Mouse (Mus musculus) embryonic stem cell, embryonic (primary cell): ENCODE results near the gene Tor2a.

ENCODE experiments used
- CTCF ChIA-PET, 4 experiments: fragments of 300-600 bp in 2 of 4; fragments of 350-600 bp in 2 of 4; sonication (Branson Sonifier 250); formaldehyde crosslinking; loops; one replicate each; lab custom pipeline; 2022; ENCODE audit warnings: inconsistent platforms in 2 of 4; lab: Charles Lee
- POLR2A ChIA-PET, 4 experiments: fragments of 300-600 bp in 2 of 4; fragments of 350-600 bp in 2 of 4; sonication (Branson Sonifier 250); formaldehyde crosslinking; loops; one replicate each; lab custom pipeline; 2022; ENCODE audit warnings: antibody characterized with exemption in 4 of 4, inconsistent platforms in 1 of 4; lab: Charles Lee

Gene Tor2a

GRCm38 (mm10) chr2:32795748-32796418, 38.8 kb downstream of the Tor2a start:
- POLR2A ChIA-PET = interaction anchor here in 1 of 4 experiments (0.8 to 1.6 kb wide), 3 partner anchors 11 to 168 kb away, joined by 3 read pairs; no protein-coding TSS in a partner anchor
- CTCF ChIA-PET = interaction anchor here in 2 of 4 experiments (0.7 to 1.4 kb wide), 3 partner anchors 17 to 391 kb away, joined by 3 to 4 read pairs (median 3); partner anchors contain the start of gene Tor2a (in 1 of the 2)

DNA sequence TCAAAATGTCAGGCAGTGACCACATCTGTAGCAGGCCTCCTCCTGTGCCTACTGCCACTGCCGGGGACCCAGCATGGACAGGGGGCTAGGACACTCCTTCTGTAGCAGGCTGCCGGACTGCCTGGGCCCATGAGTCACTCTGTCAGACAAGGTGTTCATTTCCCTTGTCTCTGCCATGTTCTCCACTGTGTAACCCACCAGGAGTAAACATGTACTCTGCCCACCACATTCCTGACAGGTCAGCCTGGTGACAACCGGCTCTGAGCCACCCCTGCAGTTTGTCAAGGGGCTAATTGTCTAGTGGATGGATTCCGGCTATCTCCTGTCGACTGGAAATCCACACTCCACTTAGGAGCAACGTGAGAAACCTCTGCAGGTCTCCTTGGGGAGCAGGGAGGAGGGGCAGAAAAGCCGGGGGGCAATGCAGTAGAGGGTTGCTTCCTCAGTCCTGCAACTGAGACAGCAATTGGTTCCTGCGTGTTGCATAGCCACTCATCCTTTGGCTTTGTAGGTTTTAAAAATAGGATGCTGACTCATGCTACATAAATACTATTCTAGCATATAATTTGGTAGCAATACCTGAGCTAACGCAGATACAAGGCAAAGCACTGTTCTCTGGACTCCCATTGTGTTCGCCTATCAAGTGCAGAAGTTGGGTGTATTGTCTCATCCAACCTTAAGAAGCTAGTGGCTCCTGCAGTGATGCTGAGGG, 41.4 kb downstream of the Tor2a start:
- POLR2A ChIA-PET = interaction anchor here in 1 of 4 experiments (0.9 to 1.6 kb wide), 3 partner anchors 9 to 130 kb away, joined by 3 to 5 read pairs (median 3); no protein-coding TSS in a partner anchor
- CTCF ChIA-PET = interaction anchor here (0.6 to 1.5 kb wide), 6 partner anchors 11 to 130 kb away, joined by 3 to 5 read pairs (median 3); no protein-coding TSS in a partner anchor

DNA sequence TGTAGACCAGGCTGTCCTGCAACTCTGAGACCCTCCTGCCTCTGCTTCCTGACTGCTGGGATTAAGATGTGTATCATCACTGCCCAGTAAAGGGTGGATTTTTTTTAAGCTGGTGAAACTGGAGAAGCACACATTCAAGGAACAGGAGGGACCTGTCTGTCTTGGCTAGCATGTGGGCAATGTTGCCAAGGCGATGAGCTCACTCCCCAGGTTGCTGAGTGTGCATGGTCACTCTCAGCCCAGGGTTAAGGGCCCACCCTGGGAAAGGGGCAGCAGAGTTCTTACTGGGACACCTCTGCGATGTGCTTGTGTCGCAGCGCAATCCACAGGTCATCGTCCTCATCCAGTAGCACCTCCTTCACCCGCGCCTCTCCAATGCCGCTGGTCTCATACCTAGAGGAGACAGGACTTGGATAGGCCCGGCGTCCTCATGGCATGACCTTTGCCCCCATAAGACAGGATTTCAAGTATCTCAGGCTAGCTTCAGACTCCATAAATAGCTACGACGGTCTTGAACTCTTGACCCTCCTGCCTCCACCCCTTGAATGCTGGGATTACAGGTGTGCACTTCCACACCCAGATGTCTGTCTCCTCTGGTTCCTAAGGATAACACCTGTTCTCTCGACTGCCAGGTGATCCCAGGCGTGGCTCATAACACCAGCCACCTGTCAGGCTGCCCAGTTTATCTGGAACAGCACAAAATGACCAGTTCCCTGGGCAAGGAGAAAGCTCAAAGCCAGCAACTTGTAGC, 52.0 kb downstream of the Tor2a start:
- POLR2A ChIA-PET = interaction anchor here in 3 of 4 experiments (0.6 to 1.5 kb wide), 4 partner anchors 12 to 123 kb away, joined by 3 read pairs; no protein-coding TSS in a partner anchor
- CTCF ChIA-PET = interaction anchor here in 2 of 4 experiments (1.0 to 1.7 kb wide), 6 partner anchors 34 to 120 kb away, joined by 3 to 6 read pairs (median 3); no protein-coding TSS in a partner anchor
